Mouse (Mus musculus) embryonic facial prominence, embryonic 15.5 days (tissue): ENCODE data around the gene Cald1. TPM values are rescaled to one million over a fixed set of nuclear protein-coding genes. Genes with fewer than 3 reads are reported as not detected.

Experiments used
- ATAC-seq: fragments of 200-750 bp; cut with Nextera tagmentation; 2 replicates; pipeline ENCODE4 v1.8.0; 2017; ENCODE audit warnings: low read depth, moderate TSS enrichment; ENCODE audit not compliant: insufficient number of reproducible peaks, low FRiP score, low TSS enrichment
- H3K27ac ChIP-seq: fragments of 300-500 bp; sonication (generic); replicated peaks from 2 replicates; pipeline ENCODE4 v1.5.1; 2015; ENCODE audit warnings: mild to moderate bottlenecking, inconsistent platforms
- H3K27me3 ChIP-seq: fragments of 300-500 bp; sonication (generic); 2 replicates; pipeline ENCODE4 v1.6.1; 2015; ENCODE audit warnings: inconsistent platforms
- H3K36me3 ChIP-seq: fragments of 300-500 bp; sonication (generic); 2 replicates; pipeline ENCODE4 v1.6.1; 2015; ENCODE audit warnings: mild to moderate bottlenecking, inconsistent platforms
- H3K4me1 ChIP-seq: fragments of 300-500 bp; sonication (generic); 2 replicates; pipeline ENCODE4 v1.6.1; 2015; ENCODE audit warnings: inconsistent platforms
- H3K4me2 ChIP-seq: fragments of 300-500 bp; sonication (generic); replicated peaks from 2 replicates; pipeline ENCODE4 v1.6.1; 2015; ENCODE audit warnings: mild to moderate bottlenecking, inconsistent platforms
- H3K4me3 ChIP-seq: fragments of 300-500 bp; sonication (generic); replicated peaks from 2 replicates; pipeline ENCODE4 v1.5.1; 2015; ENCODE audit warnings: mild to moderate bottlenecking, inconsistent platforms
- H3K9ac ChIP-seq: fragments of 300-500 bp; sonication (generic); 2 replicates; pipeline ENCODE4 v1.6.1; 2015; ENCODE audit warnings: inconsistent platforms
- H3K9me3 ChIP-seq: fragments of 300-500 bp; sonication (generic); replicated peaks from 2 replicates; pipeline ENCODE4 v1.6.1; 2016; ENCODE audit warnings: inconsistent platforms
- WGBS: fragments of 180-500 bp; shearing (Covaris S2); methylation state at CpG from one replicate; pipeline ENCODE4 v1.1.7; 2015; 5-methylcytosine and 5-hydroxymethylcytosine counted together
- polyA plus RNA-seq: library from polyadenylated mRNA; unstranded; fragments of >200 nt; fragmentation: Nextera tagmentation; extraction: Ambion mirVana; gene quantifications from 2 replicates; pipeline ENCODE4 v1.2.1, GENCODE M21; 2015

Cald1 gene
- polyA plus RNA-seq, 1 experiment from 2014 or later, result 306 TPM

DNA sequence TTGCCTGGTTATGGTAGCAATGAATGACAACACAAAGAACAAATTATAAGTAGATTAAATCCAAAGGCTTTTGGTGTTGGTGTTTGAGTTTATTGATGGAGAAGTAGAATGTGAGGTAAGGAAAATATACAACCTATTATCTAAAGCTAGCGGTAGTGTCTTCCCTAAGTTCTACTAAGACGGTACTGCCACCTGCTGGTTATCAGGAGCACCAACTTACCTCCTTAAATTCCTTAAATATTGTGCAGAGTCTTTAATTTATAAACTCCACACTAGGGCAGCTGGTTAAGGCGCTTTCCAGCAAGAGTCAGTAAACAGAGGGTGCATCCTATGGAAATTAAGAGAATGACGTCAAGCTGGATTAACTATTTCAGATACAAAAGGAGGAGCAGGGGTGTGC is 161.7 kb downstream of the Cald1 start:
- H3K4me1 ChIP-seq, result no peaks in the 10 kb centered on the region
- ATAC-seq, result no peak
- no peak overlapping the region for H3K4me2 ChIP-seq
- no peaks in the 10 kb centered on the region for H3K9me3 ChIP-seq
- no peak overlapping the region for H3K27ac ChIP-seq
- no peak overlapping the region for H3K9ac ChIP-seq
- 36% methylated on average over 4 of the region's 4 CpGs for WGBS
- H3K4me3 ChIP-seq, result no peak overlapping the region
- H3K36me3 ChIP-seq, result peaks cover 89% of the 10 kb centered on the region
- no peaks in the 10 kb centered on the region for H3K27me3 ChIP-seq

DNA sequence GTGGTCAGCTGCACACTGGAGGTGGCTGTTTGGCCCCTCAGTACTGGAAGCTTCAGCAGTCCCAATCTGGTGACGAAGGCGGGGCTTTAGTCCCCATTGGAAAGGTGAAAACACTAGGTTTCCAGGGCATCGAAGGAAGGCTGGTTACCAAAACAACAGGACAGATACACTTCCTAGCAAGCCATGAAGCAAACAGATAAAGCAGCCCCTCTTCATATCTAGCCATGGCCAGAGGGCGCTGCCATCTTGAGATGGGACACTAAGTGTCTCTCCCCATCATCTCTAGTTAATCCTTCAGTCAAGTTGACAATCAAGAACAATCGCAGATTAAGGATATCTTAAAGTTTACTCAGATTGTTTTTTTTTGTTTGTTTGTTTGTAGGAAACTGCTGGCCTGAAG is 167.4 kb downstream of the Cald1 start:
- ATAC-seq, result no peak
- Histone ChIP-seq H3K27me3 (no peaks in the 10 kb centered on the region), H3K4me2 (no peak overlapping the region), H3K9me3 (no peaks in the 10 kb centered on the region), H3K27ac (no peak overlapping the region), H3K4me1 (no peaks in the 10 kb centered on the region), H3K9ac (no peak overlapping the region), H3K4me3 (no peak overlapping the region), H3K36me3 (peaks cover 83% of the 10 kb centered on the region)
- 89% methylated on average over 5 of the region's 5 CpGs for WGBS

DNA sequence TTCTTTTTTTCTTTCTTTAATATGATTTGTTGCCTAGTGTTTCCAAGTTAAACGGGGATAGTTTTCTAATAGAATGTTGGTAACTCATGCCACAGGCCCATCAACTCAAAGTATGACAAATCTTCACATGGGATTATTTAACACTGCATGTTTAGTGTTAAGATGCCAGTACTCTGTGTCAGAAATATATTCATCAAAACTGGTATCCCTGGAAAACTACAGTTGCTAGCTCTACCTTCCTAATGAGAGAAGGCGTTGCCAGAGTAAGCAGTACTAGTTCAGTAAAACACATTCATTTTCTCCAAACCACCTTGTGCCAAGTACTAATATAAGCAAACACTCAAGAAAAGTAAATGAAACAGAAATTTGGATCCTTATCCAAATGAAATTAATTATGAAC is 171.7 kb downstream of the Cald1 start:
- no peak overlapping the region for H3K4me2 ChIP-seq
- H3K9me3 ChIP-seq, result no peaks in the 10 kb centered on the region
- H3K27ac ChIP-seq, result no peak overlapping the region
- ATAC-seq, result no peak
- no peaks in the 10 kb centered on the region for H3K27me3 ChIP-seq
- no peak overlapping the region for H3K4me3 ChIP-seq
- H3K4me1 ChIP-seq, result no peaks in the 10 kb centered on the region
- no peak overlapping the region for H3K9ac ChIP-seq
- H3K36me3 ChIP-seq, result peaks cover 63% of the 10 kb centered on the region
- WGBS, result 78% methylated on average over 2 of the region's 2 CpGs

DNA sequence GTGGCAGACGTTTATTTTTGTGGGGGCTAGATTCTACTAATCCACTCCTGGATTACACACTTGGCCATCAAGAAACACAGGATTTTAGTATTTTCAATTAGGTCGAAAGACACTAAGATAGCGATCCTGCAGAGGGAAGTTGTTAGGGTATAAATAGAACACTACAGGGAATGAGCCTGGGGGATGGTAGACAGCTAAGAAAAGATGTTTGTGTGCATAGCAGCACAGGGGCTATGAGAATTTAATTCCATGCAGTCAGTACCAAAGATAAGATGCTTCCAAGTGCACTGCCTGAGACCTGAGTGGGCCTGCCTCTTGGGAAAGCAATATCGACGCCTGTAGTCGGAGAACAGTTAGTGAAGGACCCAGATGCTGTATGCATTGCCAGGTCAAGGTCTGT is 172.2 kb downstream of the Cald1 start:
- Histone ChIP-seq H3K27ac (no peak overlapping the region; the same call in 1 of the 2 replicates), H3K4me2 (no peak overlapping the region), H3K9me3 (no peaks in the 10 kb centered on the region), H3K27me3 (no peaks in the 10 kb centered on the region), H3K4me1 (no peaks in the 10 kb centered on the region), H3K9ac (no peak overlapping the region), H3K36me3 (peaks cover 58% of the 10 kb centered on the region), H3K4me3 (no peak overlapping the region)
- WGBS, result 78% methylated on average over 6 of the region's 6 CpGs
- ATAC-seq, result no peak

DNA sequence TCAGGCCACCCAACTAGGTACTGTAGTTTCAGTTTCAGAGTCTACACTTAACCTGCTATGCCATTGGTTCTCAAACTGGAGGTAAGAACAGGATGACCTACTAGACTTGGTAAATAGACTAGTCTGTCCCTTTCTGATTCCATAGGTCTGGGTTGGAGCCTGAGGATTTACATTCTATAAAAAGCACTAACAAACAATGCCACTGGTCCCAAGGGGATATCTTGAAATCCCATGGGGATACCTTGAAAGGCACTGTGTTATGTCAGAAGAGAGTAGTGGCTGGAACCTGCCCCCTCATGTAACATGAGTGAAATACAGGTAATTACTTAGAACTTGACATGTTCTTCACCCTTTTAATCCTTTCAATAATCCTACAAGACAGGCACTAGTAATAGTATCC is 178.1 kb downstream of the Cald1 start:
- Histone ChIP-seq H3K9me3 (no peaks in the 10 kb centered on the region), H3K4me1 (no peaks in the 10 kb centered on the region), H3K27me3 (no peaks in the 10 kb centered on the region), H3K4me2 (no peak overlapping the region), H3K4me3 (no peak overlapping the region), H3K9ac (no peak overlapping the region), H3K36me3 (peaks cover 20% of the 10 kb centered on the region), H3K27ac (no peak overlapping the region)
- no peak for ATAC-seq

DNA sequence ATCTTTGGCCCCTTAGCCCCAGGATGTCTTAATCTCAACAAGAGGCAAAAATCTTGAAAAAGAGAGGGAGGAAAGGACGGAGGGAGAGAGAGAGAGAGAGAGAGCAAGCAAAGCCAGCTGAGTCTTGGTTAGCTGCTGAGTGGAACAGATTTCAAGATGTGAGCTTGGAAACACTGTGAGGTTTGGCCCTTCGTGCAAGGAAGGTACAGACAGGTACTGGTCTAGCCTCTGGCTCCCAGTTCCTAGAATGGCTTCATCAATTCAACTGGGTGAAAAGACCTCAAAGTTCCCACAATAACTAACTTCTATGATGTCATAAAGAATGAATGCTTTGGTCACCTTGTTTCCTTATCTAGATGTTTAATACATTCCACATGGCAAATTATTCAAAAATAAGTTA is 178.8 kb downstream of the Cald1 start:
- Histone ChIP-seq H3K4me2 (no peak overlapping the region), H3K4me3 (no peak overlapping the region), H3K4me1 (no peaks in the 10 kb centered on the region), H3K36me3 (peaks cover 15% of the 10 kb centered on the region), H3K9ac (no peak overlapping the region), H3K27me3 (no peaks in the 10 kb centered on the region), H3K9me3 (no peaks in the 10 kb centered on the region), H3K27ac (no peak overlapping the region)
- 77% methylated on average over 2 of the region's 2 CpGs for WGBS
- no peak for ATAC-seq

DNA sequence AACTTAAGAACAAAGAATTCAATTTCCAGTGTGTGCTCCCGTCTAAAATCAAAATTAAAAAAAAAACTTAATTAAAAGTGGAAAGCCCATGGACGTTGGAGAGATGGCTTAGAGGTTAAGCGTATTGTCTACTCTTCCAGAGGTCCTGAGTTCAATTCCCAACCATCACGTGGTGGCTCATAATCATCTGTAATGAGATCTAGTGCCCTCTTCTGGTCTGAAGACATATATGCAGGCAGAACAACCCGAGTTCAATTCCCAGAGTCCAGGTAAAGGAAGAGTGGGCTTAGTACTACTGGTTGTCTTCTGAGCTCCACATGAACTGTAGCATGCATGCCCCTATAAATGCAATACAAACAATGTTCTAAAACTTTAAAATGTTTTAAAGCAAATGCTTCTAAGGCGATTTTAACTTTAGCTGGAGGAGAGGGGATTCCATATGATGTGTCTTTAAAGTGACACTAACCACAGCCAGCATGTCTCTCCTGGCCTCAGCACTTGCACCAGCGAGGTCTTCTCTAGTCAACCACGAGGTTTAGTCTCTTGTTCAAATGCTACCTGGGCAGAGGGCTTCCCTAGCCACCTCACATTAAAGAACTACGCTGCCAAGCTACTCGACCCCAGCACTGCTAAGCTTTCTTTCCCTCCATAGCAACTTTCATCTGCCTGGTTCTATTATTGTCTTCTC is 179.8 kb downstream of the Cald1 start:
- Histone ChIP-seq H3K9me3 (no peaks in the 10 kb centered on the region), H3K36me3 (0 out of 2 replicates have a peak, but pooled peaks cover 8% of the 10 kb centered on the region), H3K4me2 (no peak overlapping the region), H3K4me1 (no peaks in the 10 kb centered on the region), H3K4me3 (no peak overlapping the region), H3K9ac (no peak overlapping the region), H3K27ac (no peak overlapping the region), H3K27me3 (no peaks in the 10 kb centered on the region)
- WGBS, result 69% methylated on average over 10 of the region's 10 CpGs
- no peak for ATAC-seq

DNA sequence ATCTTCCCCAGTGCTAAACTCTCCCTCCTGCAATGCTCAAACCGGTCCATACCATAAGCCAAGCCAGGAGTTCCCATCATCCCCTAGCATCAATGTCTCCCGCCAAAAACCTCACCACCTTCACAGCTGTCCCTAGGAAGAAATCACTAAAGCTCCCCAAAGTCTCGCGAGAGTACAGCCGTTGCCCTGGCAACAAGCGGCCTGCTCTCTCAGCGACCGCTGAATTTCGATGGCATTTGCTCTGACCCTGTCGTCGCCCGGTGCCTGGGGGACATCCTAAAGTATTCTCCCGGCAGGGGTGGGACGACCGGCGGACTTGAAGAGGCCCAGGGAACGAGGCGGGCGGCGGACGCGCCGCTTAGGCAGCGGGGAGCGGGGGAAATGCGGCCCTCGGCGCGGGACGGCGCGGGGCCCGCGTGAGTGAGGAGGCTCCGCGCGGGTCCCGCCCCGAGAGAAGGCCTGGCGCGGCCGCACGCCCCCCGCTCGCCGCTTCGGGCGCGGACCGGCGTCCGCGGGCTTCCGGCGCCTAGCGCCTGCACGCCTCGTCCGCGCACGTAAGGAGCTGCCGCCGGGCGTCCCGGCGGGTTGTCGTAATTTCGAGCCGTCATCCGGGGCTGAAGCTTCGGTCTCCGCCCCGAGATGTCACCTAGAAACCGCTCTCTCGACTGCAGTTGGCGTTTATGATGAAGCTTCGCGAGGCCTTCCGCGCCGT is 182.1 kb downstream of the Cald1 start, which contains the start of gene Agbl3:
TSS of gene Agbl3 (plus strand) at position 202 of the 712 bp plus-strand sequence.
- Histone ChIP-seq H3K27me3 (no peaks in the 10 kb centered on the region), H3K4me1 (no peaks in the 10 kb centered on the region), H3K9ac (peak within 1 kb of the TSS; percentile 65), H3K4me2 (peak within 1 kb of the TSS; percentile 56), H3K9me3 (no peaks in the 10 kb centered on the region), H3K4me3 (peak within 1 kb of the TSS; percentile 67), H3K36me3 (0 out of 2 replicates have a peak, but pooled peaks cover 6% of the 10 kb centered on the region), H3K27ac (peak within 1 kb of the TSS; percentile 98)
- WGBS, result under 1% methylated on average over 72 of the region's 81 CpGs
- ATAC-seq, result peak; percentile 90

DNA sequence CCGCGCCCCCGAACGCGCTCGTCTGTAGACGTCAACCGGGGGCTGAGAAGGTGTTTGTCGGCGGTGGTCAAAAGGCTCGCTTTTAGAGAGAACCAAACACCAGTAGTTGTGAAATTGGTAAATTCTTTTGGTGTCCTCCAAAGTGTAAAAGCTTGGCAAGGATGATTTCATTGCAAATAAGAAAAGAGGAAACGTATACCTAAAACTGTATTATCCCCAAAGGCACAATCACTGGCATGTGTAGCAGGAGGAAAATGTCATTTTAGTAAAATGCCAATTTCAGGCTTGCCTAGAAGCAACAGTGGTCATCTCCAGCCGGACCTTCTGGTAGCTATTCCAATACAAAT is 182.6 kb downstream of the Cald1 start:
- Histone ChIP-seq H3K36me3 (0 out of 2 replicates have a peak, but pooled peaks cover 8% of the 10 kb centered on the region), H3K4me1 (no peaks in the 10 kb centered on the region), H3K4me2 (peak overlapping the region; percentile 56), H3K9ac (peak overlapping the region; percentile 65), H3K27ac (peak overlapping the region; percentile 98), H3K4me3 (peak overlapping the region; percentile 67), H3K9me3 (no peaks in the 10 kb centered on the region), H3K27me3 (no peaks in the 10 kb centered on the region)
- ATAC-seq, result no peak
- WGBS, result 3% methylated on average over 13 of the region's 13 CpGs

DNA sequence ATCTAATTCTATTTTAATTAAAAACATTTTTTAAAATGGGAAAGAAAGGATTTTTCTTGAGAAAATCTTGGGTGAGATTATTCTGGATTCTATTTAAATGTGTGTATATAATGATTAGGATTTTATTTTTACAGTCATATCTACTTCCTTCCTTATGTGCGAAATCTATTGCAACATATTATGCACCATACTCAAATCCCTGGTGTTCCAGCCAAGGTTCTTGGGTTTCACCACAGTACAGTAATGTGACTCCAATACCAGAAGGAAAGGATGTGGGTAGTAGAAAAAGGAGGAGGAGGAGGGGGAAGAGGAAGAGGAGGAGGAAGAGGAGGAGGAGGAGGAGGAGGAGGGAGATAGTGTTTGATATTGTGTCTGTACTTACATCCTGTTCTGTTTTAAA is 184.2 kb downstream of the Cald1 start:
- Histone ChIP-seq H3K4me3 (no peak overlapping the region), H3K4me1 (no peaks in the 10 kb centered on the region), H3K36me3 (0 out of 2 replicates have a peak, but pooled peaks cover 7% of the 10 kb centered on the region), H3K27me3 (no peaks in the 10 kb centered on the region), H3K9me3 (no peaks in the 10 kb centered on the region), H3K4me2 (no peak overlapping the region), H3K9ac (no peak overlapping the region), H3K27ac (no peak overlapping the region)
- WGBS, result 77% methylated on average over 1 of the region's 1 CpGs
- ATAC-seq, result no peak

DNA sequence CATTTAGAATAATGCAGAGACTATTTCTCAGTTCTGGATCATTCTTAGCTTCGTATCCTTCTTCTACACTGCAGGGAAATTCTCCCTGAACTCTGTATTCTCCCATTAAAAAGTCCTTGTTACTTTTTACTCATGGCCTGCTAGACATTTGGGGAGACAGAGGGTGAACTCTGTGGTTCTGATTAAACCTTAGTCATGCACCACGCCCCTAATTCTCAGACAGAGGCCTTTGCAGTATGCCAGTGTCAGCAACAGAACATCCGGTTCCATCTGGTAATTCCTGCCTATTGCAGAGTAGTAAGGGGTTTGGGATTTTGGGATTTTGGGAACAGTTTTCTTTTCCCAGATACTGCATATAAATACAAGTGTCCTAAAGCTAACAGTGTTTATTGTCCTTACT is 198.6 kb downstream of the Cald1 start:
- ATAC-seq, result no peak
- Histone ChIP-seq H3K4me2 (no peak overlapping the region), H3K4me1 (no peaks in the 10 kb centered on the region), H3K27me3 (no peaks in the 10 kb centered on the region), H3K4me3 (no peak overlapping the region), H3K36me3 (no peaks in the 10 kb centered on the region), H3K9ac (no peak overlapping the region), H3K27ac (no peak overlapping the region), H3K9me3 (no peaks in the 10 kb centered on the region)
- 53% methylated on average over 3 of the region's 3 CpGs for WGBS

DNA sequence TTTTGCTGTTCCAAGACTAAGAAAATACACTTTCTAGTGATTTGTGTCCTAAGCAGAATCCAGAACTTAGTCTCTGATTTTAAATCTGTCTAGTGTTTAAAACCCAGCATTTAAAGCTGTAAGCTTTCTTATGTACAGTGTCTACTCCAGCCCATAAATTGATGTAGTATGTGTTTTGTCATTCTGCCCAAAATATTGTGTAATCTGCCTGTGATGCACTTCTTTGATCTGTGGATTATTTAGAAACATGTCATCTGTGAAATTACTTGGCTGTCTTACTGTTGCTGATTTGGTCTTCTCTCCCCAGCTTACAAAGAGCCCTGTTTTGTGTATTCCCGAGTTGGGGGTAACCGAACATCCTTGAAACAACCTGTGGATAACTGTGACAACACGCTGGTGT is 199.6 kb downstream of the Cald1 start:
- ATAC-seq, result no peak
- Histone ChIP-seq H3K9ac (no peak overlapping the region), H3K4me2 (no peak overlapping the region), H3K27ac (no peak overlapping the region), H3K9me3 (no peaks in the 10 kb centered on the region), H3K4me1 (no peaks in the 10 kb centered on the region), H3K4me3 (no peak overlapping the region), H3K36me3 (no peaks in the 10 kb centered on the region), H3K27me3 (no peaks in the 10 kb centered on the region)
- 75% methylated on average over 3 of the region's 3 CpGs for WGBS
